Mouse (Mus musculus): ENCODE data around the gene Lrp2. TPM values are rescaled to one million over a fixed set of nuclear protein-coding genes. Genes with fewer than 3 reads are reported as not detected.

Lrp2 gene
- polyA plus RNA-seq, 1 experiment = 1.5 TPM

DNA sequence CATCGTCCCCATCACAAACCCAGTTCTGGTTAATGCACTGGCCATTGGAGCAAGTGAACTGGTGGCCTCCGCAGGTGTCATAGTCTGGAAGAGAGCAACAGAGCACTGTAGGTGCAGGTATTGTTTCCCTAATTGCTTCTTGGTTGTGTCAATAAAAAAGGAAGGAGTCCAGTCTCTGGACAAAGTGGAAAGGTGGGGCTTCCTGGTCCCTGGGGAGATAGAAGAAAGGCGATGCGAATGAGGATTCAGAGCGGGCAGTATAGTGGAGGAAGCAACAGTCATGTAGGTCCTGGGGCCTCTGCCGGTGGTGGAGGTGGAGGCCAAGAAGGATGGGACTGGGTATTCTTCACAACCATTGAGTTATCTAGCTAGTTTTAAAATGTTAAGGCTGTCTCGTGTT, 49.8 kb downstream of the Lrp2 start:
- no peak overlapping the region for H3K27ac ChIP-seq (ENCODE audit: insufficient read depth, low read length)
- TF ChIP-seq POLR2A (IDR thresholded peaks at IDR 0.05; ENCODE audit: low read depth, low read length) (no peak), CTCF (IDR thresholded peaks at IDR 0.05; ENCODE audit: borderline replicate concordance, insufficient read depth, low read length) (no peak)
- no peak overlapping the region for H3K4me3 ChIP-seq (ENCODE audit: insufficient read depth, low read length)
- peaks cover 1% of the 10 kb centered on the region; the same call in 1 of the 2 replicates for H3K4me1 ChIP-seq (ENCODE audit: control insufficient read depth, insufficient read depth, low read length)

DNA sequence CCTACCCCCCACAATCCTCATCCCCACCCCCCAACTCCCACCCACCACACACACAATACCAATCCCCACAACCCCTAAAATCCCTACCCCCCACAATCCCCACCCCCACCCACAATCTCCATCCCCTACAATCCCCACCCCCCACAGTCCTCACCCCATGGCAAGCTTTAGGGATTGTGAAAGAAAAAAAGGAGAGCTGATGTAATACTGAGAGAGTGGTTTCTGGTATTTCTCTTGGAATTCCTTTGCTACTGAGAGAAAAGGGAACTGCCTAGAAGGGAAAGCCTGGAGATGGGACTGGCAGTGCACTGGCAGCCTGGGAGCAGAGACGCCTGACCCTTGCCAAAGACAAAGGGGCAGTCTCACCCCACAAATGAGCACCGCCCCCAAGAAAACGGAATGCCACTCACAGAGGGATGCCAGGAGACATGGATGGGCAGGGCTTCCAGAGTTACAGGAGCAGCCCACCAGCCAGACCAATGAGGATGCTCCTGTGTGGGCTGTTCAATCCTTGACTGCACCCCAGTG, 54.3 kb downstream of the Lrp2 start:
- TF ChIP-seq CTCF (IDR thresholded peaks at IDR 0.05; ENCODE audit: borderline replicate concordance, insufficient read depth, low read length) = no peak
- no peak for TF ChIP-seq POLR2A (IDR thresholded peaks at IDR 0.05; ENCODE audit: low read depth, low read length)
- peaks cover 3% of the 10 kb centered on the region; the same call in 1 of the 2 replicates for H3K4me1 ChIP-seq (ENCODE audit: control insufficient read depth, insufficient read depth, low read length)
- H3K4me3 ChIP-seq (ENCODE audit: insufficient read depth, low read length) = no peak overlapping the region
- no peak overlapping the region for H3K27ac ChIP-seq (ENCODE audit: insufficient read depth, low read length)

DNA sequence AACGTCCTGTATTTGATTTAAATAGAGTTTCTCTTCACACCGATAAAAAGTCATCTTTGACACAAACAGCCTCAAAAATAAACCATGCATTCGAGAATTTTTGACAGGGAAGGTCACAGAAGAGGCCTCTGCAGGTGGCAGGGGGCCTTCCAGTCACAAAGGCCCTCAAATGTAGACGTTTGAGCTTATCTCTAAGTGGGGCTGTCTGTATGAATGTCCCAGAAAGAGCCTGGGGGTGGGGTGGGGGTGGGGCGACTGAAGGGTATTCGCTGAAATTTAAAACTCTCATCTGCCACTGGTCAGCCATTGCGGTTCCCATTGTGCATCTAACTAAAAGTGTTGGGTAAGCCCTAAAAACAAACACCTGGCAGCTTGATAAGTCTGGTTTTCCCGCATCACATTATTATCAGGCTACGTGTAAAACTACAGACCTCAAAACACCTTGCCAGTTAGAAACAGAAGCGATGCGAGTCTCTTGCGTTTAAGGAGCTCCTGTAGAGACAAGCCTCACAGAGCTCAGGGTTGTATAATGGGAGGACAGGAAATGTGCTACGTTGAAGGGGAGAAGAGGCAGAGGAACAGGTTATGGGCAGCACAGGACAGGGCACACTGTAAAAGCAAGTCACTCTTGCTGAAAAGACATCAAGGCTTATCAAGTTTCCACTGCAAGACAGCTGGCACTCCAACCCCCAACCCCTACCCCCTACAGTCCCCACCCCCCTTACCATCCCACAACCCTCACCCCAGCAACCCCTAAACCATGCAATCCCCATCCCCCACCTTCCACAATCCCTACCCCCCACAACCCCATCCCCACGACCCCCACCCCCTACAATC, 55.0 kb downstream of the Lrp2 start:
- Histone ChIP-seq H3K27ac (ENCODE audit: insufficient read depth, low read length) (no peak overlapping the region), H3K4me1 (ENCODE audit: control insufficient read depth, insufficient read depth, low read length) (peaks cover 3% of the 10 kb centered on the region; the same call in 1 of the 2 replicates), H3K4me3 (ENCODE audit: insufficient read depth, low read length) (no peak overlapping the region)
- TF ChIP-seq CTCF (IDR thresholded peaks at IDR 0.05; ENCODE audit: borderline replicate concordance, insufficient read depth, low read length) = no peak
- TF ChIP-seq POLR2A (IDR thresholded peaks at IDR 0.05; ENCODE audit: low read depth, low read length) = no peak

DNA sequence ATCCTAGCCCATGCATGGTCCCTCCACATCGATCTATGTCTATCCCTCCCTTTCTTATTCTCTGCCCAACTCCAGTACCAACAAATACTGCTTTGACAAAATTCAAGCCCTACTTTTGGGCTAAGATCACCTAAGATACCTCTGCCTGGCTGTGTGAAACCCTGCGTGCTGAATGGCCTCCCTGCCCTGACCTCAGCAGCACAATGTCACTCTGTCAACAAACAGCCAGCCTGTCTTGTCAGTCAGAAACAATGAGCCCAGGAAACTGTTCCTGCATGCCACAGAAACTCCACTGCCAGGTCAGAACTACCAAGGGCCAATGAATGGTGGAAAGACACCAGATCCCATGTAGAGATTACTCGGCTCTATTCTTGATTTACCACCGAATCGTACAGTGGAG, 55.7 kb downstream of the Lrp2 start:
- no peak for TF ChIP-seq CTCF (IDR thresholded peaks at IDR 0.05; ENCODE audit: borderline replicate concordance, insufficient read depth, low read length)
- H3K4me1 ChIP-seq (ENCODE audit: control insufficient read depth, insufficient read depth, low read length) = peaks cover 3% of the 10 kb centered on the region; the same call in 1 of the 2 replicates
- H3K4me3 ChIP-seq (ENCODE audit: insufficient read depth, low read length) = no peak overlapping the region

DNA sequence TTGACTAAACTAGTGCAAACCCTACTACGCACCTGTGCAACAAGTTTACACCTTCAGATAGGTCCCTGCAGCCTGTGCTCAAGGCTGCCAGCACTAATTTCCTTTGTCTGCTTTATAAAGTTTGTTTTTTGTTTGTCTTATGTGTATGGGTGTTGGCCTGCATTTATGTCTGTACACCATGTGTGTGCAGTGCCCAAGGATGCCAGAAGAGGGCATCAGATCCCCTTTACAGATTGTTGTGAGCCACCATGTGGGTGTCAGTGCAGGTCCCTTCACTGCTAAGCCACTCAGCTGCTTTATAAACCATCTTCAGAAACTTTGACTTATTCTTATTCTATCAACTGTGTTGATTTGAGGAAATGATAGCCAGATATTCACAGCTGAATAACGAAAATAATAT, 65.6 kb downstream of the Lrp2 start:
- Histone ChIP-seq H3K4me3 (ENCODE audit: insufficient read depth, low read length) (no peak overlapping the region), H3K4me1 (ENCODE audit: control insufficient read depth, insufficient read depth, low read length) (no peaks in the 10 kb centered on the region), H3K27ac (ENCODE audit: insufficient read depth, low read length) (no peak overlapping the region)
- TF ChIP-seq CTCF (IDR thresholded peaks at IDR 0.05; ENCODE audit: borderline replicate concordance, insufficient read depth, low read length) (no peak), POLR2A (IDR thresholded peaks at IDR 0.05; ENCODE audit: low read depth, low read length) (no peak)

More for the DNA sequence above, 55.7 kb downstream of the Lrp2 start:
- H3K27ac ChIP-seq (ENCODE audit: insufficient read depth, low read length) = no peak overlapping the region

DNA sequence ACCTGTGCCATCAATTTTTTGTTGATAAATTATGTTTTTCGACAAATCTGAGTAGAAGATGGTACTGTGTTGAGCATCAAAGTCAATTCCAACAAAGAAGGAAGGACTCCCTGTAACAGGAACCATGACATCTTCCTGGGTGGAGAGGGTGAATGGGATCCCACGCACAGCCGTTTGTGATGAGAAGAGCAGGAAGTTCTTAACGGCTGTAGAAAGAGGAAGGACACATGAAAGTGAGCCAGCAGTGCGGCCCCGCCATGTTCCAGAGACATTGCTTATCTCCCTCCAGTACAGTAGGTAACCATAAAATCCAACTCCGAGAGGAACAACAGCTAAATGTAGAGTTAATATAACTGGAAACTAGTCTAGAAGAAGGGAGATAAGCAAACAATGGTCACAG, 67.6 kb downstream of the Lrp2 start:
- Histone ChIP-seq H3K4me1 (ENCODE audit: control insufficient read depth, insufficient read depth, low read length) (no peaks in the 10 kb centered on the region), H3K27ac (ENCODE audit: insufficient read depth, low read length) (no peak overlapping the region), H3K4me3 (ENCODE audit: insufficient read depth, low read length) (no peak overlapping the region)
- TF ChIP-seq POLR2A (IDR thresholded peaks at IDR 0.05; ENCODE audit: low read depth, low read length) (no peak), CTCF (IDR thresholded peaks at IDR 0.05; ENCODE audit: borderline replicate concordance, insufficient read depth, low read length) (no peak)

DNA sequence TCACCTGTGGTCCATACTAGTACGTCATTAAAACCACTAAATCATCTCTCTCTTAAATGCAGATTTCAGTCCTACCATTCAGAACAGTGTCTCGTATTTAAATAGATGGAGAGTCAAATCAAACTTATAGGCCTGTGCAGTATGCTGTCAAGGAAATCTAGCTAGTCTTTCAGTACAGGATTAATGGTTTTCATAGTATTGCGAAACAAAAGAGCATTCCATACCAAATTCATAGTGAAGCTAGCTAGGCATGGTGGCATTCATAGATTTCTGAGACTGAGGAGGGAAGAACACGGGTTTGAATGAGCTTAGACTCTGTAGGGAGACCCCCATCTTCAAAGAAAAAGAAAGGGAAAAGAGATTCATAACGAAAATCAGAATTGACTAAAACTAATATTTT, 74.1 kb downstream of the Lrp2 start:
- Histone ChIP-seq H3K4me3 (ENCODE audit: insufficient read depth, low read length) (no peak overlapping the region), H3K27ac (ENCODE audit: insufficient read depth, low read length) (no peak overlapping the region), H3K4me1 (ENCODE audit: control insufficient read depth, insufficient read depth, low read length) (peaks cover 5% of the 10 kb centered on the region)
- TF ChIP-seq CTCF (IDR thresholded peaks at IDR 0.05; ENCODE audit: borderline replicate concordance, insufficient read depth, low read length) (no peak), POLR2A (IDR thresholded peaks at IDR 0.05; ENCODE audit: low read depth, low read length) (no peak)

DNA sequence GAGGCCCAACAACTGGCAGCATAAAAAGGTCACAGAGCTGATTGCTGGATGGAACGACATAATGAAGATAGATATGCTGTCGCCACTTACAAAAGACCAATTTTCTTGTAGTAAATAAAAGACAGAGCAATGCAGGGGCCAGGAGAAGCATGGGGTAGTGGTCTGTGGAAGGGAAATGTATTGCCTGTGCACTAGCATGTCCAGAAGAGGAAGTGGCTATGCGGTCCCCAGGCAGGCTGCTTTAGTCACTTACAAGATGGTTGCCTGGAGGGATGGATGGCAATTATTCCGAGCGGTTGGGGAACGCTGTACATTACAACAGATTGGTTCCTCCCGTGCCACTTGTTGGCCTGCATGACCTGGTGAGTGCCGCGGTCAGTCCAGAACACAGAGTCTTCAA, 85.5 kb downstream of the Lrp2 start:
- Histone ChIP-seq H3K4me1 (ENCODE audit: control insufficient read depth, insufficient read depth, low read length) (no peaks in the 10 kb centered on the region), H3K27ac (ENCODE audit: insufficient read depth, low read length) (no peak overlapping the region), H3K4me3 (ENCODE audit: insufficient read depth, low read length) (no peak overlapping the region)
- TF ChIP-seq CTCF (IDR thresholded peaks at IDR 0.05; ENCODE audit: borderline replicate concordance, insufficient read depth, low read length) = no peak
- no peak for TF ChIP-seq POLR2A (IDR thresholded peaks at IDR 0.05; ENCODE audit: low read depth, low read length)

DNA sequence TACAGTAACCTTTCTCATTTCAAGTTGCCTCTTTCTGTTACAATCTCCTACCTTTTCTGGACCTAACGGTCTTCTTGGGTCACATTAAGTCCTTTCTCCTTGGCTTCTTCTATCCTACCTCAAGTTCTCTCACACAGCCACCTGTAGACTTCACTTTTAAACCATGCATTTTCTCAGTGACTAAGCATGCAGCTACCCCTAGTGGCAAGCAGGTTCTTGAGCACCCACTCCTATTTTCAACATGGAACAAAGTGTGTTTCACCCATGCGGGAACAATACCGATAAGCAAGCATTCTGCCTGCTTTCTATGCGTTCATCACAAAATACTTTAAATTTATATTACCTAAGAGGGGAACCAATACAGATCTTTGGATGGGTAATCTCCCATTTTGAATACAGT, 92.7 kb downstream of the Lrp2 start:
- TF ChIP-seq POLR2A (IDR thresholded peaks at IDR 0.05; ENCODE audit: low read depth, low read length) = no peak
- no peak for TF ChIP-seq CTCF (IDR thresholded peaks at IDR 0.05; ENCODE audit: borderline replicate concordance, insufficient read depth, low read length)
- Histone ChIP-seq H3K27ac (ENCODE audit: insufficient read depth, low read length) (no peak overlapping the region), H3K4me3 (ENCODE audit: insufficient read depth, low read length) (no peak overlapping the region)

DNA sequence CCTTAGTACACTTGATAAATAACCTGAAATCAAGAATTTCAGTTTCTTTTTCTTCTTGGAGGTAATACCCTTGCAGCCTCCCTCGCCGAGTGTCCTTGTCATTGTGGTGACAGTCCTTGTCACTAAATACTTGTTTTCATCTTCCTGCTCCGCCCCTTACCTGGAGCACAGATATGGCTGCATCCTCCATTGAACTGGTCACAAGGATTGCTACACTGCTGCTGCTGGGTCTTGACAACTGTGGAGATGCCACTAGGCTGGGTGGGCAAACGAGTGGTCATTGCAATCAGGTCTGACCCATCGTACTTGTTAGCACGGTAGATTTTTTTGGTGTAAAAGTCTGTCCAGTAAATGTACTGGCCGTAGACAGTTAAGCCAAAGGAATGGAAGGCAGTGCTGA, 104.9 kb downstream of the Lrp2 start:
- no peak overlapping the region for H3K4me3 ChIP-seq (ENCODE audit: insufficient read depth, low read length)
- no peak overlapping the region for H3K27ac ChIP-seq (ENCODE audit: insufficient read depth, low read length)
- H3K4me1 ChIP-seq (ENCODE audit: control insufficient read depth, insufficient read depth, low read length) = no peaks in the 10 kb centered on the region
- TF ChIP-seq POLR2A (IDR thresholded peaks at IDR 0.05; ENCODE audit: low read depth, low read length) = no peak
- no peak for TF ChIP-seq CTCF (IDR thresholded peaks at IDR 0.05; ENCODE audit: borderline replicate concordance, insufficient read depth, low read length)

More for the DNA sequence above, 92.7 kb downstream of the Lrp2 start:
- no peaks in the 10 kb centered on the region for H3K4me1 ChIP-seq (ENCODE audit: control insufficient read depth, insufficient read depth, low read length)

All from embryonic fibroblast, embryonic 13.5 days (primary cell).